Comparison of ENCODE assay signal across 31 mouse cellular contexts in genomic region chr10:59791896-59792295, GRCm38 (mm10).
DNase-seq lines count a peak whose midpoint lies in the region; ATAC-seq and TF ChIP-seq lines count a peak whose summit lies in the region.
"Had no signal": no experiment of that assay in that cellular context is flagged by ENCODE, and none has a peak within 500 bp of the region (broad histone marks: within the 10 kb centered on the region; RNA-seq: fewer than 3 reads in every experiment).

No protein-coding gene starts in this region.

- DNase-seq in forebrain, embryonic 11.5 days (ENCODE audit: low spot score) = peak; percentile 29
- no peak for DNase-seq in forebrain, postnatal 0 days
- DNase-seq in thymus, adult 2 months = no peak
- no peak for DNase-seq in thymus, postnatal 36 days
- no peak for DNase-seq in embryo, embryonic 10.5 days (ENCODE audit: low spot score)
- DNase-seq in gastrocnemius, adult 8-10 months (ENCODE audit: low spot score in 2 of 2) = no peak
- DNase-seq: adrenal gland, postnatal 14 days; cerebellum, adult 11 months; cerebellum, adult 9-10 months; gastrocnemius, postnatal 25 days; heart, adult 18-20 months; heart, postnatal 10 days; layer of hippocampus, postnatal 36 days; lung, embryonic 14.5 days; lung, postnatal 14 days; right cerebral cortex, adult 18-20 months; spleen, adult 18-20 months; thymus, adult 18-20 months; thymus, postnatal 4 days had no signal

- 72% methylated on average over 5 of the region's 5 CpGs for WGBS in forebrain, embryonic 11.5 days
- 67% methylated on average over 5 of the region's 5 CpGs for WGBS in forebrain, postnatal 0 days
- 96% methylated on average over 5 of the region's 5 CpGs for WGBS in thymus, adult 2 months
- WGBS in kidney, embryonic 16.5 days = 64% methylated on average over 5 of the region's 5 CpGs

- H3K4me2 ChIP-seq in forebrain, embryonic 11.5 days (ENCODE audit: low read depth, low read length, severe bottlenecking) = no peak overlapping the region
- no peak overlapping the region for H3K4me2 ChIP-seq in forebrain, postnatal 0 days (ENCODE audit: low read depth)
- H3K4me2 ChIP-seq in kidney, embryonic 16.5 days (replicated peaks; ENCODE audit: low read depth, low read length) = no peak overlapping the region
- H3K4me2 ChIP-seq: embryonic facial prominence, embryonic 15.5 days; forebrain, embryonic 13.5 days; heart, embryonic 13.5 days; hindbrain, embryonic 15.5 days; limb, embryonic 15.5 days; liver, embryonic 15.5 days; lung, embryonic 14.5 days had no signal

- no peak for ATAC-seq in forebrain, embryonic 11.5 days (replicated peaks; ENCODE audit: low FRiP score)
- no peak for ATAC-seq in forebrain, postnatal 0 days
- ATAC-seq in kidney, embryonic 16.5 days (ENCODE audit: low FRiP score, low TSS enrichment) = peak; percentile 78
- ATAC-seq: forebrain, embryonic 13.5 days; midbrain, embryonic 16.5 days had no signal

- H3K4me3 ChIP-seq in forebrain, embryonic 11.5 days (ENCODE audit: low read depth, low read length) = no peak overlapping the region
- no peak overlapping the region for H3K4me3 ChIP-seq in forebrain, postnatal 0 days (ENCODE audit: low read depth, low read length)
- no peak overlapping the region for H3K4me3 ChIP-seq in thymus, adult 2 months (ENCODE audit: control insufficient read depth, insufficient read depth, low read length)
- H3K4me3 ChIP-seq in kidney, embryonic 16.5 days (ENCODE audit: low read length) = no peak overlapping the region
- H3K4me3 ChIP-seq: embryonic facial prominence, embryonic 15.5 days; forebrain, embryonic 13.5 days; heart, embryonic 13.5 days; hindbrain, embryonic 10.5 days; hindbrain, embryonic 15.5 days; limb, embryonic 10.5 days; limb, embryonic 15.5 days; liver, embryonic 15.5 days had no signal

- no peak for TF ChIP-seq POLR2A in thymus, adult 2 months (IDR thresholded peaks at IDR 0.05; ENCODE audit: control insufficient read depth, extremely low read depth, insufficient read depth, low read length, poor library complexity)

- H3K27me3 ChIP-seq in forebrain, embryonic 11.5 days (ENCODE audit: control insufficient read depth, insufficient read depth, low read length) = no peaks in the 10 kb centered on the region
- no peaks in the 10 kb centered on the region for H3K27me3 ChIP-seq in forebrain, postnatal 0 days (ENCODE audit: insufficient read depth, low read length)
- no peaks in the 10 kb centered on the region for H3K27me3 ChIP-seq in thymus, adult 2 months (ENCODE audit: control insufficient read depth, insufficient read depth, low read length)
- no peaks in the 10 kb centered on the region for H3K27me3 ChIP-seq in kidney, embryonic 16.5 days (ENCODE audit: insufficient read depth, low read length)
- H3K27me3 ChIP-seq: embryonic facial prominence, embryonic 15.5 days; forebrain, embryonic 13.5 days; heart, embryonic 13.5 days; hindbrain, embryonic 15.5 days; limb, embryonic 15.5 days; liver, embryonic 15.5 days had no signal

- no peak overlapping the region for H3K27ac ChIP-seq in forebrain, embryonic 11.5 days (ENCODE audit: low read depth, low read length)
- H3K27ac ChIP-seq in forebrain, postnatal 0 days (ENCODE audit: low read depth, low read length) = no peak overlapping the region
- H3K27ac ChIP-seq in thymus, adult 2 months (ENCODE audit: control insufficient read depth, insufficient read depth, low read length) = peak overlapping the region; percentile 95; the same call in 1 of the 2 replicates
- no peak overlapping the region for H3K27ac ChIP-seq in kidney, embryonic 16.5 days (ENCODE audit: low read length)
- H3K27ac ChIP-seq: embryonic facial prominence, embryonic 15.5 days; forebrain, embryonic 13.5 days; heart, embryonic 13.5 days; hindbrain, embryonic 10.5 days; hindbrain, embryonic 15.5 days; limb, embryonic 10.5 days; limb, embryonic 15.5 days; stomach, postnatal 0 days had no signal

- H3K9me3 ChIP-seq in forebrain, embryonic 11.5 days (ENCODE audit: control insufficient read depth, low read length) = no peaks in the 10 kb centered on the region
- H3K9me3 ChIP-seq in forebrain, postnatal 0 days (ENCODE audit: low read length) = no peaks in the 10 kb centered on the region
- H3K9me3 ChIP-seq in kidney, embryonic 16.5 days (ENCODE audit: low read length) = no peaks in the 10 kb centered on the region
- H3K9me3 ChIP-seq: embryonic facial prominence, embryonic 15.5 days; forebrain, embryonic 13.5 days; G1E; heart, embryonic 13.5 days; hindbrain, embryonic 10.5 days; hindbrain, embryonic 15.5 days; limb, embryonic 10.5 days; limb, embryonic 15.5 days; liver, embryonic 15.5 days had no signal

- no peaks in the 10 kb centered on the region for H3K4me1 ChIP-seq in forebrain, embryonic 11.5 days (replicated peaks; ENCODE audit: control insufficient read depth, insufficient read depth, low read length)
- no peaks in the 10 kb centered on the region; the same call in 1 of the 2 replicates for H3K4me1 ChIP-seq in forebrain, postnatal 0 days (ENCODE audit: insufficient read depth)
- peaks cover 15% of the 10 kb centered on the region for H3K4me1 ChIP-seq in thymus, adult 2 months (replicated peaks; ENCODE audit: control insufficient read depth, insufficient read depth, low read length)
- no peaks in the 10 kb centered on the region; the same call in 1 of the 2 replicates for H3K4me1 ChIP-seq in kidney, embryonic 16.5 days (ENCODE audit: insufficient read depth, low read length)
- H3K4me1 ChIP-seq: embryonic facial prominence, embryonic 15.5 days; heart, embryonic 13.5 days; limb, embryonic 10.5 days; limb, embryonic 15.5 days had no signal

- no peaks in the 10 kb centered on the region; the same call in 1 of the 2 replicates for H3K36me3 ChIP-seq in forebrain, embryonic 11.5 days (ENCODE audit: control insufficient read depth, insufficient read depth, low read length)
- peaks cover 10% of the 10 kb centered on the region; the same call in 1 of the 2 replicates for H3K36me3 ChIP-seq in forebrain, postnatal 0 days (ENCODE audit: insufficient read depth)
- H3K36me3 ChIP-seq in thymus, adult 2 months (ENCODE audit: control insufficient read depth, insufficient read depth, low read length) = no peaks in the 10 kb centered on the region
- peaks cover 17% of the 10 kb centered on the region for H3K36me3 ChIP-seq in kidney, embryonic 16.5 days (ENCODE audit: insufficient read depth, low read length)

- TF ChIP-seq CTCF in forebrain, postnatal 0 days (IDR thresholded peaks at IDR 0.05; ENCODE audit: low read depth) = no peak
- TF ChIP-seq CTCF in thymus, adult 2 months (IDR thresholded peaks at IDR 0.05; ENCODE audit: borderline replicate concordance, control insufficient read depth, extremely low read depth, insufficient read depth, low read length, poor library complexity) = no peak

- no peak overlapping the region for H3K9ac ChIP-seq in forebrain, embryonic 11.5 days (ENCODE audit: low read length)
- no peak overlapping the region for H3K9ac ChIP-seq in forebrain, postnatal 0 days
- no peak overlapping the region for H3K9ac ChIP-seq in kidney, embryonic 16.5 days (replicated peaks; ENCODE audit: low read length)
- H3K9ac ChIP-seq: embryonic facial prominence, embryonic 15.5 days; forebrain, embryonic 13.5 days; heart, embryonic 13.5 days; hindbrain, embryonic 15.5 days; limb, embryonic 15.5 days; liver, embryonic 15.5 days; lung, embryonic 14.5 days had no signal
